10 mouse cellular contexts compared by ENCODE assay signal in genomic region chr11:69706775-69707479, GRCm38 (mm10). TPM values are rescaled to one million over a fixed set of nuclear protein-coding genes. Genes with fewer than 3 reads are reported as not detected.
DNase-seq lines count a peak whose midpoint lies in the region; ATAC-seq and TF ChIP-seq lines count a peak whose summit lies in the region.
"Had no signal": no experiment of that assay in that cellular context is flagged by ENCODE, and none has a peak within 500 bp of the region (broad histone marks: within the 10 kb centered on the region; RNA-seq: fewer than 3 reads in every experiment).

No protein-coding gene starts in this region.

- H3K9me3 ChIP-seq in hindbrain, postnatal 0 days (ENCODE audit: low read length), result no peaks in the 10 kb centered on the region
- no peaks in the 10 kb centered on the region for H3K9me3 ChIP-seq in hindbrain, embryonic 10.5 days
- H3K9me3 ChIP-seq in hindbrain, embryonic 13.5 days, result no peaks in the 10 kb centered on the region
- H3K9me3 ChIP-seq: embryonic facial prominence, embryonic 13.5 days had no signal

- ATAC-seq in hindbrain, postnatal 0 days, result peak; percentile 71; the same call in 1 of the 2 replicates
- ATAC-seq in hindbrain, embryonic 13.5 days (ENCODE audit: low FRiP score), result no peak

- no peaks in the 10 kb centered on the region for H3K36me3 ChIP-seq in hindbrain, postnatal 0 days (ENCODE audit: insufficient read depth, low read length)
- H3K36me3 ChIP-seq in hindbrain, embryonic 10.5 days, result no peaks in the 10 kb centered on the region
- H3K36me3 ChIP-seq in hindbrain, embryonic 13.5 days, result no peaks in the 10 kb centered on the region
- H3K36me3 ChIP-seq: embryonic facial prominence, embryonic 13.5 days had no signal

- H3K9ac ChIP-seq in hindbrain, postnatal 0 days (replicated peaks; ENCODE audit: low read length), result no peak overlapping the region
- no peak overlapping the region for H3K9ac ChIP-seq in hindbrain, embryonic 13.5 days
- H3K9ac ChIP-seq: embryonic facial prominence, embryonic 13.5 days had no signal

- H3K27ac ChIP-seq in hindbrain, postnatal 0 days, result peak overlapping the region; percentile 32
- no peak overlapping the region for H3K27ac ChIP-seq in hindbrain, embryonic 10.5 days
- no peak overlapping the region for H3K27ac ChIP-seq in hindbrain, embryonic 13.5 days
- H3K27ac ChIP-seq: embryonic facial prominence, embryonic 13.5 days had no signal

- H3K27me3 ChIP-seq in hindbrain, postnatal 0 days (ENCODE audit: insufficient read depth, low read length), result no peaks in the 10 kb centered on the region
- H3K27me3 ChIP-seq in hindbrain, embryonic 10.5 days (ENCODE audit: insufficient read depth, poor library complexity, severe bottlenecking), result no peaks in the 10 kb centered on the region
- no peaks in the 10 kb centered on the region for H3K27me3 ChIP-seq in hindbrain, embryonic 13.5 days
- H3K27me3 ChIP-seq: embryonic facial prominence, embryonic 13.5 days had no signal

- no peak overlapping the region for H3K4me2 ChIP-seq in hindbrain, postnatal 0 days (ENCODE audit: low read depth, low read length)
- no peak overlapping the region for H3K4me2 ChIP-seq in hindbrain, embryonic 13.5 days
- H3K4me2 ChIP-seq: embryonic facial prominence, embryonic 13.5 days had no signal

- no peak for TF ChIP-seq CTCF in hindbrain, postnatal 0 days (IDR thresholded peaks at IDR 0.05; ENCODE audit: low read depth)

- peak; percentile 65 for DNase-seq in hindbrain, postnatal 0 days (ENCODE audit: low spot score)
- DNase-seq in hindbrain, embryonic 10.5 days (ENCODE audit: low spot score), result no peak
- peak; percentile 75 for DNase-seq in 3T3-L1 (ENCODE audit: low read depth, low spot score)
- peak; percentile 89 to 93 for DNase-seq in adrenal gland, postnatal 36 days
- DNase-seq in gastrocnemius, postnatal 36 days, result peak; percentile 79 to 81
- DNase-seq in ovary, postnatal 14 days (ENCODE audit: low spot score), result peak; percentile 69
- DNase-seq in spleen, postnatal 4 days (ENCODE audit: low spot score in 2 of 2), result no peak

- intact Hi-C loops in gastrocnemius, postnatal 36 days (cut with DNase I), result loop anchor here (5.0 kb wide), 1 partner anchor 45 kb away; no protein-coding TSS in a partner anchor

- H3K4me3 ChIP-seq in hindbrain, postnatal 0 days (ENCODE audit: low read length), result no peak overlapping the region
- H3K4me3 ChIP-seq in hindbrain, embryonic 10.5 days, result no peak overlapping the region
- no peak overlapping the region for H3K4me3 ChIP-seq in hindbrain, embryonic 13.5 days
- H3K4me3 ChIP-seq: embryonic facial prominence, embryonic 13.5 days; myocyte had no signal

- H3K4me1 ChIP-seq in hindbrain, postnatal 0 days (ENCODE audit: insufficient read depth, low read length), result 0 out of 2 replicates have a peak, but pooled peaks cover 5% of the 10 kb centered on the region
- peaks cover 22% of the 10 kb centered on the region for H3K4me1 ChIP-seq in hindbrain, embryonic 10.5 days (replicated peaks)
- peaks cover 3% of the 10 kb centered on the region; the same call in 1 of the 2 replicates for H3K4me1 ChIP-seq in hindbrain, embryonic 13.5 days (replicated peaks)

- WGBS in hindbrain, postnatal 0 days, result 27% methylated on average over 6 of the region's 6 CpGs
- WGBS in hindbrain, embryonic 10.5 days, result 48% methylated on average over 6 of the region's 6 CpGs
- WGBS in hindbrain, embryonic 13.5 days, result 49% methylated on average over 6 of the region's 6 CpGs

RNA-seq across cellular contexts. Expression of gene Tnfsfm13, which starts 11.0 kb away (rescaled TPM):
- total RNA-seq in hindbrain, postnatal 0 days (2014; rRNA removed), result 0.94 and 4.6 TPM in 2 replicates
- 2.0 and 2.8 TPM in 2 replicates for polyA plus RNA-seq in hindbrain, postnatal 0 days (2015; fragmentation: Nextera tagmentation; extraction: Ambion mirVana)
- 0.82 and 0.85 TPM in 2 replicates for polyA plus RNA-seq in hindbrain, embryonic 10.5 days (2016; fragmentation: Nextera tagmentation; extraction: Ambion mirVana)
- total RNA-seq in adrenal gland, postnatal 36 days (2021), result 1 to 10 TPM; 4.0 to 4.9 TPM
- total RNA-seq in gastrocnemius, postnatal 36 days (2021), result 1 to 10 TPM; 1.3 to 1.5 TPM
- polyA plus RNA-seq in hindbrain, embryonic 13.5 days (2015; fragmentation: Nextera tagmentation; extraction: Ambion mirVana), result 0.98 and 1.2 TPM in 2 replicates

RNA-seq across cellular contexts. Expression of gene Tnfsf12, which starts 11.3 kb away (rescaled TPM):
- total RNA-seq in hindbrain, postnatal 0 days (2014; rRNA removed), result 3.1 and 7.1 TPM in 2 replicates
- polyA plus RNA-seq in hindbrain, postnatal 0 days (2015; fragmentation: Nextera tagmentation; extraction: Ambion mirVana), result 5.0 and 6.0 TPM in 2 replicates
- 2.2 and 2.3 TPM in 2 replicates for polyA plus RNA-seq in hindbrain, embryonic 10.5 days (2016; fragmentation: Nextera tagmentation; extraction: Ambion mirVana)
- 10 to 100 TPM; 21.5 to 22.9 TPM for total RNA-seq in adrenal gland, postnatal 36 days (2021)
- total RNA-seq in gastrocnemius, postnatal 36 days (2021), result 10 to 100 TPM in 1 of 2 experiments, 1 to 10 TPM in 1; 8.6 to 10.4 TPM
- polyA plus RNA-seq in hindbrain, embryonic 13.5 days (2015; fragmentation: Nextera tagmentation; extraction: Ambion mirVana), result 1.8 and 3.6 TPM in 2 replicates

RNA-seq across cellular contexts. Expression of gene Tnfsf13, which starts 21.3 kb away (rescaled TPM):
- 0.14 and 1.8 TPM in 2 replicates for total RNA-seq in hindbrain, postnatal 0 days (2014; rRNA removed)
- 0.76 and 0.98 TPM in 2 replicates for polyA plus RNA-seq in hindbrain, postnatal 0 days (2015; fragmentation: Nextera tagmentation; extraction: Ambion mirVana)
- polyA plus RNA-seq in hindbrain, embryonic 10.5 days (2016; fragmentation: Nextera tagmentation; extraction: Ambion mirVana), result 0.14 and 0.30 TPM in 2 replicates
- 1 to 10 TPM; 1.7 to 2.5 TPM for total RNA-seq in adrenal gland, postnatal 36 days (2021)
- under 1 TPM; 0.39 to 0.92 TPM for total RNA-seq in gastrocnemius, postnatal 36 days (2021)
- 0.36 and 0.53 TPM in 2 replicates for polyA plus RNA-seq in hindbrain, embryonic 13.5 days (2015; fragmentation: Nextera tagmentation; extraction: Ambion mirVana)

RNA-seq across cellular contexts. Expression of gene Senp3, which starts 25.0 kb away (rescaled TPM):
- total RNA-seq in hindbrain, postnatal 0 days (2014; rRNA removed), result 68.6 and 90.4 TPM in 2 replicates
- polyA plus RNA-seq in hindbrain, postnatal 0 days (2015; fragmentation: Nextera tagmentation; extraction: Ambion mirVana), result 69.2 and 69.3 TPM in 2 replicates
- polyA plus RNA-seq in hindbrain, embryonic 10.5 days (2016; fragmentation: Nextera tagmentation; extraction: Ambion mirVana), result 116 and 122 TPM in 2 replicates
- total RNA-seq in adrenal gland, postnatal 36 days (2021), result 10 to 100 TPM; 70.6 to 80.4 TPM
- 10 to 100 TPM; 22.7 TPM for total RNA-seq in gastrocnemius, postnatal 36 days (2021)
- polyA plus RNA-seq in hindbrain, embryonic 13.5 days (2015; fragmentation: Nextera tagmentation; extraction: Ambion mirVana), result 94.7 and 95.9 TPM in 2 replicates

RNA-seq across cellular contexts. Expression of gene Eif4a1, which starts 34.7 kb away (rescaled TPM):
- 696 and 745 TPM in 2 replicates for total RNA-seq in hindbrain, postnatal 0 days (2014; rRNA removed)
- 427 and 463 TPM in 2 replicates for polyA plus RNA-seq in hindbrain, postnatal 0 days (2015; fragmentation: Nextera tagmentation; extraction: Ambion mirVana)
- polyA plus RNA-seq in hindbrain, embryonic 10.5 days (2016; fragmentation: Nextera tagmentation; extraction: Ambion mirVana), result 740 and 935 TPM in 2 replicates
- total RNA-seq in adrenal gland, postnatal 36 days (2021), result 100 to 1,000 TPM; 678 to 712 TPM
- total RNA-seq in gastrocnemius, postnatal 36 days (2021), result 100 to 1,000 TPM in 1 of 2 experiments, 10 to 100 TPM in 1; 74.1 to 103 TPM
- 528 and 537 TPM in 2 replicates for polyA plus RNA-seq in hindbrain, embryonic 13.5 days (2015; fragmentation: Nextera tagmentation; extraction: Ambion mirVana)

Comparison
In these comparisons a context has a peak if more than half of its experiments do, and no peak if none do; other contexts are left out.
1. DNase-seq: peak in hindbrain, postnatal 0 days (single experiment), 3T3-L1 (single experiment), adrenal gland, postnatal 36 days (2 of 2), gastrocnemius, postnatal 36 days (2 of 2) and ovary, postnatal 14 days (single experiment); none in hindbrain, embryonic 10.5 days (single experiment) and spleen, postnatal 4 days (0 of 2).